Comparison of ENCODE assay signal across 26 mouse cellular contexts in genomic region chr1:186031951-186032350, GRCm38 (mm10).
"Had no signal": no experiment of that assay in that cellular context is flagged by ENCODE, and none has a peak within 500 bp of the region (broad histone marks: within the 10 kb centered on the region; RNA-seq: fewer than 3 reads in every experiment).

No protein-coding gene starts in this region.

- H3K36me3 ChIP-seq: limb, embryonic 12.5 days; limb, embryonic 15.5 days; lung, embryonic 15.5 days; midbrain, embryonic 10.5 days; midbrain, embryonic 13.5 days; neural tube, embryonic 13.5 days had no signal

- H3K4me3 ChIP-seq: left cerebral cortex, adult 2 months; limb, embryonic 12.5 days; limb, embryonic 15.5 days; lung, embryonic 15.5 days; megakaryocyte, embryonic 14.5 days; midbrain, embryonic 10.5 days; midbrain, embryonic 13.5 days; myocyte; neural tube, embryonic 13.5 days had no signal

- H3K27ac ChIP-seq: kidney, postnatal 0 days; left cerebral cortex, adult 2 months; limb, embryonic 12.5 days; limb, embryonic 15.5 days; liver, embryonic 14.5 days; lung, embryonic 15.5 days; midbrain, embryonic 10.5 days; midbrain, embryonic 13.5 days; neural tube, embryonic 13.5 days; stomach, postnatal 0 days had no signal

- H3K9me3 ChIP-seq: limb, embryonic 12.5 days; limb, embryonic 15.5 days; lung, embryonic 15.5 days; midbrain, embryonic 10.5 days; midbrain, embryonic 13.5 days; neural tube, embryonic 13.5 days had no signal

- H3K27me3 ChIP-seq: limb, embryonic 12.5 days; limb, embryonic 15.5 days; lung, embryonic 15.5 days; megakaryocyte, embryonic 14.5 days; midbrain, embryonic 13.5 days; neural tube, embryonic 13.5 days had no signal

- DNase-seq: kidney, adult 18-20 months; kidney, adult 9 months; kidney, postnatal 36 days; layer of hippocampus, postnatal 36 days; left cerebral cortex, postnatal 4 days; liver, postnatal 0 days; lung, postnatal 10 days; lung, postnatal 36 days; retina, postnatal 1 day; right cerebral cortex, postnatal 25 days; thymus, adult 18-20 months; thymus, postnatal 36 days had no signal

- ATAC-seq: liver, postnatal 0 days; midbrain, embryonic 13.5 days; midbrain, embryonic 16.5 days had no signal

- H3K9ac ChIP-seq: limb, embryonic 12.5 days; limb, embryonic 15.5 days; liver, embryonic 14.5 days; liver, postnatal 0 days; lung, embryonic 15.5 days; midbrain, embryonic 13.5 days; neural tube, embryonic 13.5 days had no signal

- H3K4me2 ChIP-seq: limb, embryonic 12.5 days; limb, embryonic 15.5 days; liver, embryonic 11.5 days; lung, embryonic 15.5 days; midbrain, embryonic 13.5 days; neural tube, embryonic 13.5 days had no signal

- H3K4me1 ChIP-seq: limb, embryonic 15.5 days; lung, embryonic 15.5 days; megakaryocyte, embryonic 14.5 days; midbrain, embryonic 10.5 days; midbrain, embryonic 13.5 days; neural tube, embryonic 13.5 days had no signal
